Mouse (Mus musculus) CH12.LX (cell line): Measurements from ENCODE around the gene Sec24c. TPM values are rescaled to one million over a fixed set of nuclear protein-coding genes. Genes with fewer than 3 reads are reported as not detected.

Experiments used
- DNase-seq: peaks from one replicate; pipeline ENCODE4 v3.0.0-alpha.2; 2013; ENCODE audit errors: extremely low read depth
- H3K27ac ChIP-seq: 2 replicates; pipeline ENCODE4 v1.5.1; 2012; ENCODE audit warnings: low read depth, mild to moderate bottlenecking, control low read depth, moderate library complexity; ENCODE audit not compliant: insufficient read depth
- H3K27me3 ChIP-seq: replicated peaks from 2 replicates; pipeline ENCODE3; 2012; ENCODE audit warnings: inconsistent platforms
- H3K36me3 ChIP-seq, 2 experiments: replicated peaks in 1 of 2; 2 replicates each; pipeline versions ENCODE3 to v1.6.1; 2012; ENCODE audit warnings: inconsistent platforms in 1 of 2, low read length in 1 of 2, mild to moderate bottlenecking in 1 of 2, mixed read lengths in 1 of 2, moderate library complexity in 1 of 2; ENCODE audit not compliant: control insufficient read depth in 1 of 2, insufficient read depth in 1 of 2
- H3K4me1 ChIP-seq, 2 experiments: 2 replicates each; pipeline ENCODE4 v1.6.1; 2012; ENCODE audit warnings: inconsistent platforms in 1 of 2, moderate library complexity in 1 of 2; ENCODE audit not compliant: insufficient read depth in 2 of 2, control insufficient read depth in 1 of 2
- H3K4me2 ChIP-seq: 2 replicates; pipeline ENCODE4 v1.6.1; 2012; ENCODE audit warnings: low read depth, mild to moderate bottlenecking, control low read depth; ENCODE audit not compliant: poor library complexity, insufficient read depth, severe bottlenecking
- H3K4me3 ChIP-seq, 3 experiments: fragments of 150-350 bp in 1 of 3; sonication (generic) in 1 of 3; replicated peaks in 1 of 3; 2 replicates each; pipeline versions ENCODE3 to v1.5.1; 2011 to 2012; ENCODE audit warnings: low read depth in 2 of 3, low read length in 2 of 3, mild to moderate bottlenecking in 2 of 3, moderate library complexity in 2 of 3, control low read depth in 1 of 3, improper control_type of control experiment in 1 of 3, inconsistent platforms in 1 of 3, mixed read lengths in 1 of 3; ENCODE audit not compliant: poor library complexity in 1 of 3
- H3K79me2 ChIP-seq: replicated peaks from 2 replicates; pipeline ENCODE4 v1.6.1; 2012; ENCODE audit warnings: mild to moderate bottlenecking, moderate library complexity; ENCODE audit not compliant: control insufficient read depth, poor library complexity, insufficient read depth, severe bottlenecking; ENCODE audit errors: extremely low read depth
- H3K9ac ChIP-seq: 2 replicates; pipeline ENCODE4 v1.6.1; 2012; ENCODE audit warnings: low read depth, mild to moderate bottlenecking, control low read depth, moderate library complexity; ENCODE audit not compliant: insufficient read depth
- H3K9me3 ChIP-seq: replicated peaks from 2 replicates; pipeline ENCODE3; 2012; ENCODE audit warnings: low read length, inconsistent platforms, mixed read lengths
- CHD1 ChIP-seq: IDR thresholded peaks from 2 replicates; pipeline ENCODE4 v1.6.1; 2012; ENCODE audit warnings: low read depth, low read length, improper control_type of control experiment, inconsistent platforms
- CHD2 ChIP-seq: IDR thresholded peaks from 2 replicates; pipeline ENCODE4 v1.6.1; 2011; ENCODE audit warnings: low read length, improper control_type of control experiment
- CTCF ChIP-seq, 2 experiments: IDR thresholded peaks in 1 of 2; conservative IDR thresholded peaks in 1 of 2; 2 replicates each; pipeline ENCODE4 v1.5.1; 2011 to 2012; ENCODE audit warnings: low read depth in 2 of 2, low read length in 2 of 2, improper control_type of control experiment in 1 of 2, inconsistent platforms in 1 of 2, mild to moderate bottlenecking in 1 of 2, moderate library complexity in 1 of 2
- EP300 ChIP-seq: IDR thresholded peaks from 2 replicates; pipeline ENCODE4 v1.6.1; 2011; ENCODE audit warnings: low read length, improper control_type of control experiment
- ETS1 ChIP-seq: conservative IDR thresholded peaks from 2 replicates; pipeline ENCODE4 v1.6.1; 2012; ENCODE audit warnings: low read depth, mild to moderate bottlenecking, inconsistent platforms, low read length, improper control_type of control experiment, moderate library complexity
- GABPA ChIP-seq: IDR thresholded peaks from 2 replicates; pipeline ENCODE4 v1.6.1; 2012; ENCODE audit warnings: low read depth, low read length, improper control_type of control experiment, inconsistent platforms; ENCODE audit not compliant: insufficient replicate concordance
- HCFC1 ChIP-seq: IDR thresholded peaks from 2 replicates; pipeline ENCODE4 v1.6.1; 2012; ENCODE audit warnings: low read depth, mild to moderate bottlenecking, inconsistent platforms, low read length, improper control_type of control experiment
- IRF4 ChIP-seq: IDR thresholded peaks from 2 replicates; pipeline ENCODE4 v1.6.1; 2014; ENCODE audit warnings: low read depth, mild to moderate bottlenecking, inconsistent platforms, low read length, improper control_type of control experiment
- JUND ChIP-seq: conservative IDR thresholded peaks from 2 replicates; pipeline ENCODE4 v1.6.1; 2011; ENCODE audit warnings: low read depth, low read length, improper control_type of control experiment
- KAT2A ChIP-seq: IDR thresholded peaks from 2 replicates; pipeline ENCODE4 v1.6.1; 2012; ENCODE audit warnings: low read length, improper control_type of control experiment, inconsistent platforms; ENCODE audit not compliant: insufficient replicate concordance
- MAFK ChIP-seq: IDR thresholded peaks from 2 replicates; pipeline ENCODE4 v1.6.1; 2011; ENCODE audit warnings: low read length, improper control_type of control experiment; ENCODE audit not compliant: insufficient replicate concordance
- MAZ ChIP-seq: IDR thresholded peaks from 2 replicates; pipeline ENCODE4 v1.6.1; 2012; ENCODE audit warnings: low read depth, mild to moderate bottlenecking, inconsistent platforms, low read length, improper control_type of control experiment, moderate library complexity
- MEF2A ChIP-seq: IDR thresholded peaks from 2 replicates; pipeline ENCODE4 v1.6.1; 2014; ENCODE audit warnings: low read depth, mild to moderate bottlenecking, inconsistent platforms, low read length, improper control_type of control experiment, borderline replicate concordance
- MXI1 ChIP-seq: IDR thresholded peaks from 2 replicates; pipeline ENCODE4 v1.6.1; 2011; ENCODE audit warnings: mild to moderate bottlenecking, low read depth, low read length, improper control_type of control experiment
- MYC ChIP-seq: IDR thresholded peaks from 2 replicates; pipeline ENCODE4 v1.6.1; 2011; ENCODE audit warnings: low read depth, mild to moderate bottlenecking, improper control_type of control experiment, low read length
- NELFE ChIP-seq: IDR thresholded peaks from 2 replicates; pipeline ENCODE4 v1.6.1; 2011; ENCODE audit warnings: low read depth, low read length, improper control_type of control experiment
- NRF1 ChIP-seq: IDR thresholded peaks from 2 replicates; pipeline ENCODE4 v1.6.1; 2014; ENCODE audit warnings: low read depth, mild to moderate bottlenecking, inconsistent platforms, low read length, improper control_type of control experiment, moderate library complexity
- POLR2A ChIP-seq: IDR thresholded peaks from 2 replicates; pipeline ENCODE4 v1.6.1; 2011; ENCODE audit warnings: low read depth, mild to moderate bottlenecking, improper control_type of control experiment, low read length
- POLR2AphosphoS2 ChIP-seq: IDR thresholded peaks from 2 replicates; pipeline ENCODE4 v1.6.1; 2011; ENCODE audit warnings: low read depth, low read length, improper control_type of control experiment
- RAD21 ChIP-seq: IDR thresholded peaks from 2 replicates; pipeline ENCODE4 v1.6.1; 2011; ENCODE audit warnings: low read depth, mild to moderate bottlenecking, low read length, improper control_type of control experiment, moderate library complexity
- RCOR1 ChIP-seq: conservative IDR thresholded peaks from 2 replicates; pipeline ENCODE4 v1.6.1; 2012; ENCODE audit warnings: low read depth, mild to moderate bottlenecking, inconsistent platforms, low read length, improper control_type of control experiment
- SIN3A ChIP-seq: IDR thresholded peaks from 2 replicates; pipeline ENCODE4 v1.6.1; 2012; ENCODE audit warnings: low read length, improper control_type of control experiment, inconsistent platforms
- SMC3 ChIP-seq: IDR thresholded peaks from 2 replicates; pipeline ENCODE4 v1.6.1; 2011; ENCODE audit warnings: low read depth, low read length, improper control_type of control experiment
- TBP ChIP-seq: conservative IDR thresholded peaks from 2 replicates; pipeline ENCODE4 v1.6.1; 2011; ENCODE audit warnings: low read depth, low read length, improper control_type of control experiment
- TCF12 ChIP-seq: IDR thresholded peaks from 2 replicates; pipeline ENCODE4 v1.6.1; 2014; ENCODE audit warnings: low read depth, mild to moderate bottlenecking, inconsistent platforms, low read length, improper control_type of control experiment
- ZC3H11A ChIP-seq: IDR thresholded peaks from 2 replicates; pipeline ENCODE4 v1.6.1; 2012; ENCODE audit warnings: low read depth, mild to moderate bottlenecking, inconsistent platforms, low read length, improper control_type of control experiment
- ZKSCAN1 ChIP-seq: IDR thresholded peaks from 2 replicates; pipeline ENCODE4 v1.6.1; 2012; ENCODE audit warnings: low read depth, inconsistent platforms, low read length, improper control_type of control experiment, borderline replicate concordance
- dilution Hi-C: fragments of 300-500 bp; cut with MboI; formaldehyde crosslinking; loops from 2 replicates; pipeline ENCODE4 v1.14.3; 2020; ENCODE audit warnings: low sequenced_read_pairs; ENCODE audit not compliant: extremely low pct_unique_long_range_greater_than_20kb, extremely low pct_ligation_motif_present
- in situ Hi-C: fragments of 300-500 bp; cut with MboI; formaldehyde crosslinking; loops from 3 replicates; pipeline ENCODE4 v1.14.3; 2019; ENCODE audit warnings: low sequenced_read_pairs, low pct_ligation_motif_present, low pct_unique_long_range_greater_than_20kb, mixed read lengths
- polyA plus RNA-seq: library from polyadenylated mRNA; unstranded; fragments of >175 nt; gene quantifications from 2 replicates; pipeline ENCODE4 v1.2.1, GENCODE M21; 2012; ENCODE audit warnings: low read depth; ENCODE audit not compliant: insufficient read length
- total RNA-seq, 2 experiments: library from RNA; depleted of rRNA; stranded (reverse); fragments of 300-350 nt in 1 of 2; fragments of >200 nt in 1 of 2; gene quantifications; 2 replicates each; pipeline ENCODE4 v1.2.3; 2012 to 2014

Gene Sec24c
- total and polyA plus RNA-seq, 3 experiments: 51.2 to 122 (median 95.9) TPM

- TF ChIP-seq ETS1 (no peak), ZKSCAN1 (no peak), GABPA (no peak), MYC (no peak), MAFK (no peak), MXI1 (no peak), IRF4 (no peak), RCOR1 (no peak), CTCF (conservative IDR thresholded peaks at IDR 0.05 in 1 of 2, IDR thresholded peaks at IDR 0.05 in 1 of 2; ENCODE audit: low read depth in 2 of 2, low read length in 2 of 2) (no peak), ZC3H11A (no peak), JUND (no peak), NELFE (no peak), RAD21 (no peak), MEF2A (no peak), KAT2A (no peak), POLR2A (no peak), CHD1 (no peak), HCFC1 (no peak), CHD2 (no peak)
- Histone ChIP-seq H3K27ac (no peak overlapping the region), H3K9ac (no peak overlapping the region), H3K4me1 (peaks cover 6 to 40% of the 10 kb centered on the region in 2 experiments), H3K9me3 (no peaks in the 10 kb centered on the region), H3K79me2 (no peaks in the 10 kb centered on the region), H3K4me3 (no peak overlapping the region), H3K27me3 (peaks cover 25% of the 10 kb centered on the region), H3K36me3 (no peaks in the 10 kb centered on the region), H3K4me2 (no peak overlapping the region)
- no peak for DNase-seq
- in situ Hi-C loops (loop anchor here (5.0 kb wide), 1 partner anchor 82 kb away; no protein-coding TSS in a partner anchor), dilution Hi-C loops (no loop called here)
These were observed 14.4 kb upstream of the Sec24c start for GRCm38 (mm10) chr14:20659687-20660086.

GRCm38 (mm10) chr14:20660827-20661660 lies 13.1 kb upstream of the Sec24c start:
- in situ Hi-C loops (no loop called here), dilution Hi-C loops (no loop called here)
- Histone ChIP-seq H3K4me2 (peak overlapping the region; percentile 67), H3K27ac (no peak overlapping the region), H3K9ac (peak overlapping the region; percentile 52), H3K4me3 (peak overlapping the region; percentile 46 to 61 (median 52)), H3K36me3 (no peaks in the 10 kb centered on the region), H3K27me3 (peaks cover 26% of the 10 kb centered on the region), H3K4me1 (peaks cover 4 to 26% of the 10 kb centered on the region in 2 experiments; a peak in 3 of 4 replicates), H3K9me3 (no peaks in the 10 kb centered on the region), H3K79me2 (no peaks in the 10 kb centered on the region)
- peak; percentile 98 for DNase-seq
- peak; percentile 42; the same call in 1 of the 2 replicates for TF ChIP-seq NELFE
- no peak for TF ChIP-seq CHD1
- TF ChIP-seq ETS1: no peak
- no peak for TF ChIP-seq POLR2AphosphoS2
- no peak for TF ChIP-seq EP300
- TF ChIP-seq RCOR1: no peak
- no peak for TF ChIP-seq ZC3H11A
- peak; percentile 57 to 92 for TF ChIP-seq CTCF (conservative IDR thresholded peaks at IDR 0.05 in 1 of 2, IDR thresholded peaks at IDR 0.05 in 1 of 2; ENCODE audit: low read depth in 2 of 2, low read length in 2 of 2)
- peak; percentile 72 for TF ChIP-seq SMC3
- 0 out of 2 replicates have a peak, but pooled peaks have one; percentile 31 for TF ChIP-seq MEF2A
- TF ChIP-seq HCFC1: no peak
- peak; percentile 25; the same call in 1 of the 2 replicates for TF ChIP-seq NRF1
- TF ChIP-seq KAT2A: no peak
- peak; percentile 52; the same call in 1 of the 2 replicates for TF ChIP-seq IRF4
- TF ChIP-seq SIN3A: peak; percentile 55; the same call in 1 of the 2 replicates
- no peak for TF ChIP-seq TCF12
- TF ChIP-seq RAD21: peak; percentile 81
- peak; percentile 78; the same call in 1 of the 2 replicates for TF ChIP-seq TBP
- peak; percentile 62 for TF ChIP-seq MXI1
- peak; percentile 69; the same call in 1 of the 2 replicates for TF ChIP-seq MAZ
- TF ChIP-seq POLR2A: peak; percentile 65
- no peak for TF ChIP-seq JUND
